Mouse (Mus musculus) right cerebral cortex, postnatal 10 days (tissue): Measurements from ENCODE around the gene 4930447C04Rik.

Source experiments
- DNase-seq, 2 experiments: peaks; one replicate each; pipeline ENCODE4 v3.0.0; 2021; ENCODE audit warnings: low spot score in 2 of 2

The 4930447C04Rik gene

DNA sequence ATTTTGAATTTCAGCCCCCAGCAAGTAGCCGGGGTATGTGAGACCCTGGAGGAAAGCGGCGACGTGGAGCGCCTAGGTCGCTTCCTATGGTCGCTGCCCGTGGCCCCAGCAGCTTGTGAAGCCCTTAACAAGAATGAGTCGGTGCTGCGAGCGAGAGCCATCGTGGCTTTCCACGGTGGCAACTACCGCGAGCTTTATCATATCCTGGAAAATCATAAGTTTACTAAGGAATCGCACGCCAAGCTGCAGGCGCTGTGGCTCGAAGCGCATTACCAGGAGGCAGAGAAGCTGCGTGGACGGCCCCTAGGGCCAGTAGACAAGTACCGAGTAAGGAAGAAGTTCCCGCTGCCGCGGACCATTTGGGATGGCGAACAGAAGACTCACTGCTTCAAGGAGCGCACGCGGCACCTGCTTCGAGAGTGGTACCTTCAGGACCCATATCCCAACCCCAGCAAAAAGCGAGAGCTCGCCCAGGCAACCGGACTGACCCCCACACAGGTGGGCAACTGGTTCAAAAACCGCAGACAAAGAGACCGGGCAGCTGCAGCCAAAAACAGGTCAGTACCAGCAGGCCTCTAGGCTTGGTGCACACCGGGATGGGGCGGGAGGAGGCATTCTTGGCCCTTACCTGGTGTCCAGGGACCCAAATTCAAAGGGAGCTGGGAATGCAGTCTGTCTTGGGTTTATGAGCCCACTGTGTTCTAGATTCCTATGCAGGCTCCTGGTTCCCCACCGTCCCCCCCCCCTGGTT lies at the start of gene 4930447C04Rik:
Gene 4930447C04Rik, minus strand, starts transcription at position 704 of the 751 bp plus-strand sequence.
- no peak for DNase-seq

DNA sequence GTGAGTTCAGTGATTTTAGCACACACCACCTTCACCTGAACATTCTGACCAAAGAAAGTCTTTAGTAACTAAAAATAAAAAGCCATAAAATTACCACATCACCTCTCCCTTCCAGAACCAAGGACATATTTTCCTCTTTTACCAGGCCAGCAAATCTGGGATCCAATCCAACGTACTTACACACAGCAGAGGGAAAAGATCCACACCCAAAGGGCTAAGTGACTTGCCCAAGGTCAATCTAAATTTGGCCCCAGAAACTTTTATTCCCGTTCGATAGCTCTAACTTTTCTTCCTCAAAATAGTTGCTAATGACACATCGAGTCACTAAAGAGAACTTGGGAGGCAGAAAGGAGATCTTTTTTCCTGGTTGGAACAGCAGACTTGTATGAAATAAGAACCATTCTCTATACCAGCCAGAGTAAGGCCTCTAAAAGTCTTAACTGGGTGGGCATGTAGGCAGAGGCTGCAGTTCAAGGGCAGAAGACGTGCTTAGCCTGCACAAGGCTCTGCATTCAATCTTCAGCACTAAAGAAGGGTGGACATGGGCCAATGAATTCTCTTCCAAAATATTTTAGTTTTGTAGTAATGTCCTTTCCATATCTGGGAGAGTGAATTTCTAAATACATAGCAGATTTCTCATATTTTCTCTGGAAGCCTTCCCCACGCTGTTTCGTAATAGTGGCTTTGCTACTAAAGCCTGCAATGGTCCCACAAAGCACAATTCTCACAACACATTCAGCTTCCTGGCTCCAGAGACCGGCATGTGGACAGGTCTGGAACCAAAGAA lies 42.7 kb upstream of the 4930447C04Rik start:
- DNase-seq: no peak

DNA sequence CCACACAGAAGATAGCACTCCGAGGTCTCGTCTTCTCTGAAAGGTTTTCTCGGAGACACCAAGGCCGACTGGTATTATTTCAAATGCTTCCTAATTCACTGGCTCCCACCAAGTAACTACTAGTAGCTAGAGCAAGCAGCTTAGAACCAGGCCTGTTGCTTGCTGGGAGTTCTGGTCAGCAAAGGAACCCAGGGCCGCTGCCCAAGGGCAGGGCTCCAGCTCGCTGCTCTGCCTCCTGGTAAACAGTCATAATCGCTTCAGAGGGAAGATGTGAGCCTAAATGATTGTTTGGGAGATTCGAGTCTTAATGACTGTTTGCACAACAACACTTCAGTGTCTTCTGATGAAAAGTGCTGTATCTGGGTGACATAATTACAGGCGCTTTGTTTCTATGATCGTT lies 42.0 kb upstream of the 4930447C04Rik start:
- DNase-seq: no peak

DNA sequence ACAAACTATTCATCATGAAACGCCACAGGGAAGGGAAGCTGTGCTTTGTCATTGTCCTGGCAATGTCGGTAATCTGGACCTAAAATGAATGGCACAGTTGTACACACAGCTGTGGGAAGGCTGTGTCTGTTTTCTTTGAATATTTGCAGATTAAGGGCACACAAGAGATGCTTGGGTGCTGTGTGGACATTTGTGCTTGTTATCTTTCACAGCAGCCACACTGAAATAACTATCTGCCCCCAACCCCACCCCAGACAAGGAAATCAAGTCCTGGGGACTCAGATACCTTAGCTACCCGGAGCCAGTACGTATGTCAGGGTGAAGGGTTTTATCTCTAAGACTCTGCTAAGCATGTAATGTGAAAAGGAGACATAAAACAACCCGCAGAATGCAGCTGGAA lies 38.7 kb upstream of the 4930447C04Rik start:
- no peak for DNase-seq

DNA sequence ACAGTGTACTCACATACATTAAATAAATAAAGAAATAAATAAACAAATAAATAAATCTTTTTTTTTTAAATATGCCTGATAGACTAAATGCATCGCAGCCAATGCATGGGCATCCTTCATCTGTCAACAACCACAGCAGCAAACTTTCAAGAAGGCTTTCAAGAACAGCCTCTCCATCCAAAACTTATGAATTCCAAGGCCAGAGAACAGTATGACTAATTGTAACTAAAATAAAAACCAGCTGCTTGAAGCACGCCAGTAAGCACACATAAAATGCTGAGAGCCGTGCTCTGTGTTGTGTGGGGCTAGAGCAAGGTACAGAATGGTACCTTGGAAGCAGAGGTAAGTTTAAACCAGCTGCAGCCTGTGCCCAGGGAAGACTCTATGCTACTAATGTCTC lies 37.3 kb upstream of the 4930447C04Rik start:
- no peak for DNase-seq

DNA sequence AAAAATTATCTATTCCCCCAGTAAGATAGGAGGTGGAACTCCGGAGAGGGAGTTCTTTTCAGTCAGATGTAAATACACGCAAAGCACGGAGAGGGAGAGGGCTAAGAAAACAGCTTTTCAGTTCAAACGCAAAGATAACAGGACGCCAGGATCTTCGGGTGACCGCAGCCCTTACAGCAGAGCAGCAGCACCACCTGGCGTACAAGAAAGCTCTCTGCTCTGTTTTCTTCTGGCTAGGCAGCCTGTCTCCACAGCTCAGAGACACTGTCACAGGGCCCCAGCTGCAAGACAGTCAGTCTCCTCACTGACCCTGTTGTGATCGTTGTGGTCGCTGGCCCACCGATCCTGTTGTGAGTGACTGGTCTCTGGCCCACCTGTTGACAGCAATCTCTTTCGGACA lies 36.1 kb upstream of the 4930447C04Rik start:
- DNase-seq: peak; percentile 68 to 78

DNA sequence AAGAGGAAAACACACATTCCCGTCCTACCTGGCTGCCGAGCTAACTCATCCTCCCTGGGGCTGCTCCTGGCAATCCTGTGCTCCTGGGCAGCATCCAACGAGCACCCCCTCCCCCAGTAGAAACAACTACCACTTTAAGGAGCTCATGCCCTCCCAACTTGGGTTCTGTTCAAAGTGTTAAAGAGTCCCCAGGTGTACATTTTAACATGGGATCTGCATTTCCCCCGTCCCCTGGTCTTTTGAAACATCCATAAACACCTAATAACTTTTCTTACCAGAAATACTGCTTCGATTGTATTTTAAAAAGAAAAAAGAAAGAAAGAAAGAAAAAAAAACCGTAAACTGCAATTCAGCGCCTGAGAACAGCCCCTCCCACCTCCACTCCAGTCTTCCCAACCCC lies 35.6 kb upstream of the 4930447C04Rik start:
- DNase-seq: no peak

DNA sequence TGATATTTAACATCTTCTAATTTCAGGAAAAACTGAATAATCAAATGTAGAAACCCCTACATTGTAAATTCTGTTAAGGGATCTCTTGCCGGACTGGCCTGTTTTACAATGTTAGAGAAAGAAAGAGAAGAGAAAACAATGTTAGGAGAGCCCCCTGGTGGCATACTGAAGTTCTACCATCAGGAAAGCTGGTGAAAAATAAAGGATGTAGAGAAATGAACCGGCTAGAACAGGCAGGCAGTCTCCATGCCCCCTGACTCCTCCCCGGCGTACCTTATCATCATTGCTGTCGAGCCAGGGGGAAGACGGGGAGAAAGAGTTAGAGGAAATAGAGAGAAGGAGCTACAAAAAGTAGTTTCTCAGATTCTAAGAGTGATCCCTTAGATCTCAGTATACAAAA lies 32.6 kb upstream of the 4930447C04Rik start:
- DNase-seq: peak; percentile 44 to 68

DNA sequence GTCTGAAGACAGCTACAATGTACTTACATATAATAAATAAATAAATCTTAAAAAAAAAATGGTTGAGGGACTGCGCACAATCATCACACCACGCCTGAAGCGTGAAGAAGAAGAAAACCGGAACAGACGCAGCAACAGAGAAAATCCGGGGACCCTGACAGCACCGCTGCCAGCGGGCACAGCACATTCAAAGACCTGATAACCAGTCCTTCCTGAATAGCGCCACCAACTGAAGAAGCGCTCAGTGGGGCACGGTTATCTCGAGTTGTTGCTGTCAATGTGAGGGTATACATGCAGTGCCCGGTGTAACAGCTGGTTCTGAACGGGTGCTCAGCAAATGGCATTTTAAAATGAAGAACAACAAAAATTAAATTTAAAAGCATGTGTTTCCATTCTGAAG lies 30.0 kb upstream of the 4930447C04Rik start:
- no peak for DNase-seq

DNA sequence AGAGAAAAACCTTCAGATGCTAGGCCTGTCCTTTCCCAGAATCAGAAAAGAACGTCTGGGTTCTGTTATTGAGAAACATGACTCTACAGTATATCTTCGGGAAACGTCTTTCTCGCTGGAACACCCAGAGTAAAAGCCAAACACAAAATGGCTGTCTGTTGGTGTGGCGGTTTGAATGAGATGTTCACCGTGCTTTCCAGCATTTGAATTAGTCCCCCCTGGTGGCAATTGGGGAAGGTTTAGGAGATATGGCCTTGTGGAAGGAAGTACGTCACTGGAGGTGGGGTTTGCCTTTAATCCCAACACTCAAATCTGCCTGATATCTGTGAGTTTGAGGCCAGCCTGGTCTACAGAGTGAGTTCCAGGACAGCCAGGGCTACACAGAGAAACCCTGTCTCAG lies 27.0 kb upstream of the 4930447C04Rik start:
- no peak for DNase-seq

DNA sequence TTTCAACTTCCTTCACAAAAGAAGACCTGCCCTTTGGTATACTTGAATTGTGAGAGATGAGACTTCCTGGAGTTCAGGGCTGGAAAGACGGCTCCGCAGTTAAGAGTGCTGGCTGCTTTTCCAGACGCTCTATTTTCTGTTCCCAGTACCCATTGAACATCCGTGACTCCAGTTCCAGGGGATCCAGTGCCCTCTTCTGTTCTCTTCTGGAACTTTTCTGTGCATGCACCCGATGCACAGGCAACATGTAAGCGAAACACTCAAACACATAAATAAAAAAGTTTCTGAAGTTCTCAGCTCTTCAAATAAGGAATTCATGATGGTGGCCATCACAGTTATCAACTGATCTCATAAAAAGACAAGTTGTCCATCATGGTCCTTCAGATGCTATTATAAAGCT lies 22.2 kb upstream of the 4930447C04Rik start:
- DNase-seq: no peak

DNA sequence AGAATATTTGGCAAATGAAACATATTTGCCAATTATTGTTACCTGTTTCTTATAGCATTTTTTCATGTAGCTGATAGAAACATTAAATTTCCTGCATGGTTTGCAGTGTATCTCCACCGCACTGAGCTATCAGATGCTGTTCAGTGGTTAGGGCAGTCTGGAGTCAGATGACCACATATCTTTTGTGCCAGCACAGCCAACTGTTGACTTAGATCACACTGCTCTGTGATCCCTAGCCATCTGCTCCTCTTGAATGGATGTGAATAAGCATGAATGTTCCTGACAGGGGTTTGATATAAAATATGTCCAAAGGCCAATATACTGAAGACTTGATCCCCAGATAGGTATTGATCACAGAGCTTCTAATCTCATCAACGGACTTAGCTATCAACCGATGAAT lies 17.9 kb upstream of the 4930447C04Rik start:
- no peak for DNase-seq

DNA sequence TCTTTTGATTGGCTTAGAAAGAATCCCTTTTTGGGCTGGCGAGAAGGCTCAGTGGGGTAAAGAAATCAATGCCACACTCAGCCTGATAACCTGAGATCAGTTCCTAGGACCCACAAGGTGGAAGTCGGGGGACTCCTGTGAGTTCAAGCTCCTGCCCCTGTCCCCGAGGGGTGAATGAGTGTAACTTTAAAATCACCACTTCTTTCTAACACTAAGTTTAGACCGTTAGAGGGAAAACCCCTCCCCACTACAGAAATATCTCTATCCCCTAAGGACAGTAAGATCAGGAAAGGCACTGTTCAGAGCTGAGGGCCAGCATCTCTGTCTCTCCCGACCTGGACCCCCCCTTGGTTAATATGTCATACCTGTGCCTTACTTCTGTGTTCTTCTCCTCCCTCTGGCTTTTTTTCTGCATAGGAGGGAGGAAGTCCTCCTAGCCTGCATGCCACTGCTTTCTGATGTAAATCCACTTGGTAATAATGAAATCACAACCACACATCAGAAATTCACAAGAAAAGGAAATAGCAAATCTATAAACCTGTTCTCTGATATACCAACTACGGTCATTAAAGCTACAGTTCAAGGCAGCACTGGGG lies 17.4 kb upstream of the 4930447C04Rik start:
- no peak for DNase-seq

DNA sequence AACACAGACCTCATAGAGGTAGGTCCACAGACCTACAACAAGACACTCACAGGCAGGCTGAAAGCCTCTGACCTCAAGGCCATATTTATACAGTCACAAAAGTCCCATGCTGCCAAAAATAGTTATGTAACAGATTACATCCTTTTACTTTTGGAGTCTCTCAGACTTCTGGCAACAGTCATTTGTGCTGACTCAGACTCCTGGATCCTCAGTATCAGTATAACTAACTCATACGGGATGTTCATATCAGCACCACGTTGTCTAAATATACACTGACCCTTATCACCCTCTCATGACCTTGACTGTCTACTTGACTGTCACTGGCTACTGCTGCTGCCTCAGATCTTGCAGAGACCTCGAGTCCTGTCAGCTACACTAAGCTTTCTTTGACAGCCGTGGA lies 14.3 kb upstream of the 4930447C04Rik start:
- DNase-seq: no peak

DNA sequence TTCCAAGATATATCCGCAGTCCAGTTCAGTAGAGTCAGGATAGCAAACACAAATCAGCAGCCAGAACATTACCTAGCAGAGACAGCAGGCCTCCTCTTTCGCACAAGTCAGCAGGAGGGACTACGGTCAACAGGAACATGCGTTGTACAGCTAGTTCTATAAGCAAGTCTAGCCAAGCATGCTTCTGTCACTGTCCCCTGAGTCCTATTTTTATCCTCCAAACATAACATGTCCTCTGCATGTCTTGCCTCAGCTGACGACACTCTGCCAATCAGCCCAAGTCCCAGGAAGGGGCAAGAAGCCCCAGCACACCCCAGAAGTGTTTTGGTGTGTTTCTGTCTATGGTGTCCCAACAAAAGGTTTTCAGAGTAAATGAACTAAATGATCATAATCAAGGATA lies 13.3 kb upstream of the 4930447C04Rik start:
- no peak for DNase-seq

DNA sequence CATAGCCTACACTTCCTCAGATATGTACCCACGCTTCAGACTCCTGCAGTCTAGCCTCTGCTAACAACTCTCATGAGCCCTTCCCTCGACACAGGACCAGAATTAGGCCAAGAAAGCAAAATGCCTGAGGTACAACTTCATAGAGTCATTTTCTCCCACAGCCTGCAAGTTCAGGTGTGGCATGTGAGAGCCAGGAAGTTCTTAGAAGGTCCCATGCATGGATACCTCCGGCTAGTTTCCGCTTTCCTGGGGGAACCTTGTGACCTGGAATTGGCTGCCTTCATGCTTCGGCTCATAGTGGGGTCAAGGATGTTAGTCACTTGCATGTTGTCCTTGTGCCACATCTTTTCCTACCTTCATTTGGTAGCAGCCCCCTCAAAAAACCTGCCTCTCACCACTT lies 12.5 kb upstream of the 4930447C04Rik start:
- no peak for DNase-seq

DNA sequence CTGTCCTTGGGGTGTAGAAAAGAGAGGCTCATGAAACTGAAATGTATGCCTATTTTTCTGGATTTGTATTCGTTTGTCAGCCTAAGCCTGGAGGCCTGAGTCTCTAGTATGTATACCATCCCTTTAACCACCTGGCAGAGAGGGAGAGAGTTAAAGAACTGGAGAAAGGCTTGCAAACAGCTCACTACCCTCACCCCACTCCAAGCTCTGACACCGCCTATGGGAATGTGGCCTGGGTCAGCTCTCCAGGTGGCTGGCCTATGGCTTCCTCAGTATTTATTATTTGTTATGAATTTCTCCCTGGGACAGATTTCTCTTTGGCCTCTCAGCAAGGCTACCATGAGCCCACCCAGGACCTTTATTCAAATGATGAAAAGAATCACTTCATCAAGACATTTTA lies 6.8 kb upstream of the 4930447C04Rik start:
- DNase-seq: no peak

DNA sequence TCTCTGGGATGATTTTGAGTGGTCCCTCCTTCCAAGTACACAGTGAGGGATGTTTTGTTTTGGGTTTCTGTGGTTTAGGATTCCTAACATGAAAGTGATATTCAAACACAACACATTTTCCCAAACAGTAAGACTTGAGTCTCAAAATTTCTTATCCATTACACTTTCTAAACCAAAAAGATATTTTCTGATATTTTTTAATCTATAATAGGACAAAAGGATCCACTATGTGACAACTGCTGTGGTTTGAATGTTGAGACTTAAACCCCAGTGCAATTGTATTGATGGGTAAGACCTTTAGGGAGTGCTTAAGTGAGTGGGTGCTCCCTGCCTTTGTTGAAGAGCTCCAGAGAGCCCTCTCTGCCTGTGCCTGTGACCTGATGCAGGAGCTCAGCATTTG lies 6.2 kb upstream of the 4930447C04Rik start:
- no peak for DNase-seq

DNA sequence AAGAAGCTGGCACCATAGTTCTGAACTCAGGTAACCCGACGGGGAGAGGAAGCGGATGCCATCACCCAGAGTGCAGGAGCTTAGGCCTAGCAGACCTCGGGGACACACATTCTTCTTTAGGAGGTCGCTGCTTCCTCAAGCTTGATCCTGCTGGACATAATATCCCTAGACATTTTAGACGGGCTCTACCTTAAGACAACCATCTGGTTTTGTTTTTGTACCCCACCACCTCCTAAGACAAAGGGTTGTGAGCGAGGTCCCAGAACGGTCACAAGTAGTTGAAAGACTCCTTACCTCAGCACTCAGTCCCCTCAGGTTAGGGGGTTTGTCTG lies 5.5 kb upstream of the 4930447C04Rik start:
- no peak for DNase-seq

DNA sequence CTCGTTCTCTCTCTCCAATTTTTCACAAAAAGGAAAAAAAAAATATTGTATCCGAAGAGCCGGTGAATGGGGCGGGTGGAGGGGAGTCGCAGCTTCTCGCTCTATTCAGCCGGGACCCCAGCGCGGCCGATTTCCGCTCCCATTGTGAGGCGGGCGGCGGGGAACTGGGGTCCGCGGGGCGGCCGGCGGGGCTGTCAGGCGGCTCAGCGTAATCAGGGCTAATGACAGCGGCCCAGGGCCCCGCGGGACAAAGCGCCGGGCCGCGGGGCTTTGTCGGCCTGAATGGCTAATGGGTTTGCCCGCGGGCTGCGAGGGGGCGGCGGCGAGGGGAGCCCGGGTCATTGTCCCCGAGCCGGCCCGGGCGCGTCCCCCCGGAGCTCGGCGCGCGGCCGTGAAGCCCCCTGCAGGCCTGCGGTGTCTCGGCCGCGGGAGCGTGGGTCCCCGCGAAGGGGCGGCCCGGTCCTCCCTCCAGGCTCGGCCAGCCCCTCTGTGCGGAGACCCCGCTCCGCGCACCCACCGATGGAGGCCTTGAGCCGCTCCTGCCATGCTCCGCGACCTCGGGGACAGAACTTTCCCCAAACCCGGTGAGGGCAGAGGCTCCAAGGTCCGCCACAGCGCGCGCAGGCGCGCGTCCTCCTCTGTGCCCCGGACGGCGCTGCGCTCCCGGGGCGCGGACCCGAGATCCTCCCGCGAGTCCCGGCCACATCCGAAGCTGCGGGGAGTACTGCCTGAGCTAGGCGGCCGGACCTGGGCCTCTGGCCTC lies 4.9 kb upstream of the 4930447C04Rik start:
- DNase-seq: no peak

DNA sequence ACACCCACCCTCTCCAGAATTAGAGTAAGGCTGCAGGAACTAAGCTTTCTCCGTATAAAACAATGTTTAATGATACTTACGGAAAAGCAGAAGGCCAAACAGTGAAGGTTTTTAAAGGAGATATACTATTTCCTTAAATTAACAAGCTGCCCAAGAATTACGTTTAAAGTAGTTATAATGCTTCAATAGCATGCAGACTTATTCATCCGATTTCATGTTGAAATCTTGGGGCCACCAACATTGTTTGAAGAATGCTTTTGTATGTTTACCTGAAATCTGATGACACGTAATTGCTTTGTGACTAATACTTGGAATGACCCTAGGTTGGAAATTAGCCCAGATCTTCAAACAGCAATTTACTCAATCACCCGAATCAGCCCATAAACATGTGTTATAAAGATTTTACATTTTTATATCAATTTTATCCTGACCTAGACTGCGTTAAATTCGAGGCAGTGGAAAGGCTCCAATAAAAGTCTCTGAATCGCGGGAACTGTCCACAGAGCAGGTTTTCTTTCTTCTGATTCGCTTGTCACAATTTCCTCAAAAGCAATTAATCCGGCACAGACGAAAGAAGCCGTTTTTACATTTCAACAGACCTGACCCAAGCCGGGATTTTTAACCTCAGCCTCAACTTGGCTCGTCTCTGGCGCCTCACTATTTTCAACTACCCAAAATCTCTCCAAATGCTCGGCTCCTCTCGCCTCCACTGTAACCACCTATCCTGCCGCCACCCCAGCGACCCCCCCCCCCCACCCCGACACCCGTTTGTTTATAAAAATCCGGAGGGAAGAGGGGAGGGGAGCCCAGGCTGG lies 4.0 kb upstream of the 4930447C04Rik start:
- no peak for DNase-seq
